Mouse (Mus musculus) ES-Bruce4 (cell line): Measurements from ENCODE around the gene Nop2.
A peak's percentile ranks its signal among the peaks of the same experiment; 100 is the strongest.

Source experiments
- CTCF ChIP-seq: IDR thresholded peaks from one replicate; pipeline ENCODE4 v1.8.1; 2011; ENCODE audit warnings: low read depth, low read length
- EP300 ChIP-seq: IDR thresholded peaks from 2 replicates; pipeline ENCODE4 v1.6.1; 2011; ENCODE audit warnings: low read depth, low read length; ENCODE audit not compliant: insufficient read depth
- POLR2A ChIP-seq: IDR thresholded peaks from one replicate; pipeline ENCODE4 v1.8.1; 2011; ENCODE audit warnings: low read length; ENCODE audit not compliant: insufficient read depth

DNA sequence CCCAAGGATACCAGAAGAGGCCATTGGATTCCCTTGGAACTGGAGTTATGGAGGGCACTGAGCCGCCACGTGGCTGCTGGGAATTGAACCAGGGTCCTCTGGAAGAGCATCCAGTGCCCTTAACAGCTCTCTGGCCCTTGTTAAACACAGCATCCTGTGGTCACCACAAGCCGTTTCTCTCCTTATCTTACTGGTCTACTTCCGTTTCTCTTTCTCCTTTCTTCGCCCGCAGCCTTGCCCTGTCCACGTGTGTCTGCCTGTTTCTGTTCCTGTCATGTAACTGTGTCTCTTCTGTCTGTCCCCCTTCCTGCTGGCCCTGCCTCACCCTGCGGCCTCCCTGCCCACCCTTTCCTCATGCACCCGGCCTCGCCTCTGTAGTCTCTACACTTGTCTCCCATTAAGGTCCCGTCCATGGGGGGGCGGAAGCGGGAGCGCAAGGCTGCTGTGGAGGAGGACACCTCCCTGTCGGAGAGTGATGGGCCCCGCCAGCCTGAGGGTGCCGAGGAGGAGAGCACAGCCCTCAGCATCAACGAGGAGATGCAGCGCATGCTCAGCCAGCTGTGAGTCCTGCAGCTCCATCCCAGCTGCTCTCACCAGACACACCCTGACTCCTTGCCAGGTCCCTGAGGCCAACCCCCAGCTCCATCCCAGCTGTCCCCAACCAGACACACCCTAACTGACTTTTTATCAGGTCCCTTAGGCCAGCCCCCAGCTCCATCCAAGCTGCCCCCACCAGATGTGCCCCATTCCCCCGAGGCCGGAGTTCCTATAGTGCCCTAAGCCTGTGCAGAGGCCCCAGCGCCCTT lies 20.7 kb downstream of the Nop2 start:
- no peak for TF ChIP-seq POLR2A
- 0 out of 2 replicates have a peak, but pooled peaks have one; percentile 40 for TF ChIP-seq EP300
- TF ChIP-seq CTCF, result no peak
